Mouse (Mus musculus): ENCODE data around the gene Anp32e. TPM values are rescaled to one million over a fixed set of nuclear protein-coding genes. Genes with fewer than 3 reads are reported as not detected.
A peak's percentile ranks its signal among the peaks of the same experiment; 100 is the strongest.
"Not testable (repeated sequence)": the region's sequence is repeated elsewhere in the genome, so short reads cannot be mapped to it uniquely, and the experiment has no call there.

The Anp32e gene
- polyA plus RNA-seq, 1 experiment from 2014 or later = 224 TPM

- H3K27me3 ChIP-seq = no peaks in the 10 kb centered on the region
- CTCF ChIA-PET = interaction anchor here (1.2 kb wide), 1 partner anchor 48 kb away, joined by 3 read pairs; no protein-coding TSS in a partner anchor
- ATAC-seq (no peak), DNase-seq (ENCODE audit: low read depth, low spot score) (no peak)
- POLR2A ChIA-PET = interaction anchor here (0.7 kb wide), 1 partner anchor 13 kb away, joined by 3 read pairs; no protein-coding TSS in a partner anchor
- no peak for TF ChIP-seq CTCF (IDR thresholded peaks at IDR 0.05)
- in situ Hi-C loops (cut with MboI; ENCODE audit: low pct_unique_long_range_greater_than_20kb) = no loop called here
Observed at GRCm38 (mm10) chr3:95953522-95953921, 24.5 kb downstream of the Anp32e start.

- in situ Hi-C loops (cut with MboI; ENCODE audit: low pct_unique_long_range_greater_than_20kb); DNase-seq (ENCODE audit: low read depth, low spot score); H3K27me3 ChIP-seq; ATAC-seq; CTCF ChIA-PET: not testable (repeated sequence)
- POLR2A ChIA-PET = interaction anchor here (1.3 kb wide), 1 partner anchor 12 kb away, joined by 5 read pairs; no protein-coding TSS in a partner anchor
Observed at GRCm38 (mm10) chr3:95954648-95955173, 25.7 kb downstream of the Anp32e start.

GRCm38 (mm10) chr3:95955318-95955717 is 26.3 kb downstream of the Anp32e start:
- DNase-seq (ENCODE audit: low read depth, low spot score) (no peak), ATAC-seq (no peak)
- ChIA-PET POLR2A (interaction anchor here (1.3 kb wide), 1 partner anchor 12 kb away, joined by 5 read pairs; no protein-coding TSS in a partner anchor), CTCF (no interaction called here)
- no peaks in the 10 kb centered on the region for H3K27me3 ChIP-seq
- TF ChIP-seq CTCF (IDR thresholded peaks at IDR 0.05) = no peak
- in situ Hi-C loops (cut with MboI; ENCODE audit: low pct_unique_long_range_greater_than_20kb) = no loop called here

GRCm38 (mm10) chr3:95957359-95958148 is 28.5 kb downstream of the Anp32e start:
- no peaks in the 10 kb centered on the region for H3K27me3 ChIP-seq
- DNase-seq (ENCODE audit: low read depth, low spot score) (no peak), ATAC-seq (no peak)
- no peak for TF ChIP-seq CTCF (IDR thresholded peaks at IDR 0.05)
- POLR2A ChIA-PET = no interaction called here
- in situ Hi-C loops (cut with MboI; ENCODE audit: low pct_unique_long_range_greater_than_20kb) = no loop called here
- CTCF ChIA-PET = interaction anchor here (1.9 kb wide), 1 partner anchor 50 kb away, joined by 5 read pairs; no protein-coding TSS in a partner anchor

GRCm38 (mm10) chr3:95959082-95959481 is 30.0 kb downstream of the Anp32e start:
- TF ChIP-seq CTCF (IDR thresholded peaks at IDR 0.05) = peak; percentile 86
- in situ Hi-C loops (cut with MboI; ENCODE audit: low pct_unique_long_range_greater_than_20kb) = no loop called here
- CTCF ChIA-PET = interaction anchor here (0.7 to 1.6 kb wide), 16 partner anchors 9 to 123 kb away, joined by 3 to 8 read pairs (median 3); partner anchors contain the start of gene Vps45
- DNase-seq (ENCODE audit: low read depth, low spot score) = no peak
- POLR2A ChIA-PET = no interaction called here
- no peak for ATAC-seq
- no peaks in the 10 kb centered on the region for H3K27me3 ChIP-seq

- ChIA-PET CTCF (interaction anchor here (0.7 to 1.9 kb wide), 17 partner anchors 9 to 123 kb away, joined by 3 to 8 read pairs (median 3); partner anchors contain the start of gene Vps45), POLR2A (no interaction called here)
- H3K27me3 ChIP-seq = no peaks in the 10 kb centered on the region
- in situ Hi-C loops (cut with MboI; ENCODE audit: low pct_unique_long_range_greater_than_20kb) = loop anchor here (5.0 kb wide), 2 partner anchors 78 to 97 kb away; partner anchors contain the start of genes Ciart and Vps45
- no peak for ATAC-seq
- TF ChIP-seq CTCF (IDR thresholded peaks at IDR 0.05) = peak; percentile 46
- DNase-seq (ENCODE audit: low read depth, low spot score) = no peak
Observed at GRCm38 (mm10) chr3:95959807-95960206, 30.8 kb downstream of the Anp32e start.

- ATAC-seq; DNase-seq (ENCODE audit: low read depth, low spot score); POLR2A ChIA-PET; H3K27me3 ChIP-seq: not testable (repeated sequence)
- CTCF ChIA-PET = interaction anchor here (0.6 to 2.0 kb wide), 3 partner anchors 12 to 95 kb away, joined by 3 to 11 read pairs (median 3); partner anchors contain the start of gene Vps45
- in situ Hi-C loops (cut with MboI; ENCODE audit: low pct_unique_long_range_greater_than_20kb) = loop anchor here (5.0 kb wide), 2 partner anchors 80 to 95 kb away; partner anchors contain the start of genes Ciart and Vps45
Observed at GRCm38 (mm10) chr3:95962182-95962581, 33.1 kb downstream of the Anp32e start.

GRCm38 (mm10) chr3:95963230-95963629 is 34.2 kb downstream of the Anp32e start:
- in situ Hi-C loops (cut with MboI; ENCODE audit: low pct_unique_long_range_greater_than_20kb) = loop anchor here (5.0 kb wide), 2 partner anchors 81 to 94 kb away; partner anchors contain the start of genes Ciart and Vps45
- TF ChIP-seq CTCF (IDR thresholded peaks at IDR 0.05) = no peak

GRCm38 (mm10) chr3:95963681-95964080 is 34.6 kb downstream of the Anp32e start:
- ATAC-seq (no peak), DNase-seq (ENCODE audit: low read depth, low spot score) (no peak)
- TF ChIP-seq CTCF (IDR thresholded peaks at IDR 0.05) = peak; percentile 94
- CTCF ChIA-PET = interaction anchor here (0.6 to 2.4 kb wide), 34 partner anchors 8 to 256 kb away, joined by 3 to 29 read pairs (median 4); partner anchors contain the start of genes Bola1, Ciart, Hist2h2ab and Otud7b
- no peaks in the 10 kb centered on the region for H3K27me3 ChIP-seq
- POLR2A ChIA-PET = interaction anchor here (0.5 to 0.6 kb wide), 2 partner anchors 83 to 588 kb away, joined by 3 to 6 read pairs; no protein-coding TSS in a partner anchor
- in situ Hi-C loops (cut with MboI; ENCODE audit: low pct_unique_long_range_greater_than_20kb) = loop anchor here (5.0 kb wide), 2 partner anchors 81 to 94 kb away; partner anchors contain the start of genes Ciart and Vps45

More at GRCm38 (mm10) chr3:95963230-95963629, 34.2 kb downstream of the Anp32e start:
- H3K27me3 ChIP-seq = no peaks in the 10 kb centered on the region
- DNase-seq (ENCODE audit: low read depth, low spot score) (no peak), ATAC-seq (no peak)
- POLR2A ChIA-PET = interaction anchor here (0.6 kb wide), 1 partner anchor 83 kb away, joined by 3 read pairs; no protein-coding TSS in a partner anchor
- CTCF ChIA-PET = interaction anchor here (0.6 to 2.4 kb wide), 34 partner anchors 9 to 256 kb away, joined by 3 to 29 read pairs (median 4); partner anchors contain the start of genes Bola1, Ciart, Hist2h2ab and Otud7b

All from Patski (cell line).